ENCODE assay signal across 15 mouse cellular contexts in the genomic region with DNA sequence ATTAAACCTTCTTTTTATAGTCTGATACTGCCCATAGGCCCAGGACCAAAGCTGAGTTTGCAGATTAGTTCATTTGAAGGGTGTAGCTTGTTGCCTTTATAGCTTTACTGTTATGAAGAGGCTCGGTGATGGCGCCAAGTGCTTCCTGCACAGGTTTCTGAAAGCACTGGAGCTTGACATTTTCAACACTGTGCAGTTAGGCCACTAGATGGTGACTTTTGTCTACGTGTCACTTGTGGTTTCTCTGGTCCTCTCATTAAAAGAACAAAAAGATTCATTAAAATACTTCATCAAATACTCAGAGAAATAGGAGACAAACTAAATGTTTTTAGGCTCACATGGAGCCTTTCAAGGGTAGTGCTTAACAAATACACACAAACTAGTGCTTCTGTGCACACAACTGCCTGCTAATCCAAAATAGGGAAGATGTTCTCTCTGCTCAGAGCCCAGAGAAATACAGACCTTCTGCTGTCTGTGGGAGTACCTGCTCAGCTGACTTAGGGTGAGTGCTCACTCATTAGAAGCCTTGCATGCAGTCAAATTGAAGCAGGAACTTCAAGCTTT. TPM values are rescaled to one million over a fixed set of nuclear protein-coding genes. Genes with fewer than 3 reads are reported as not detected.
DNase-seq lines count a peak whose midpoint lies in the region; ATAC-seq and TF ChIP-seq lines count a peak whose summit lies in the region.
"Had no signal": no experiment of that assay in that cellular context is flagged by ENCODE, and none has a peak within 500 bp of the region (broad histone marks: within the 10 kb centered on the region; RNA-seq: fewer than 3 reads in every experiment).

No protein-coding gene starts in this region.

- no peak overlapping the region for H3K27ac ChIP-seq in cortical plate, adult 2 months (ENCODE audit: insufficient read depth, low read length)
- H3K27ac ChIP-seq: limb, embryonic 12.5 days; macrophage had no signal

- no peak overlapping the region for H3K4me3 ChIP-seq in cortical plate, adult 2 months (ENCODE audit: insufficient read depth, low read length)
- H3K4me3 ChIP-seq: limb, embryonic 12.5 days had no signal

- DNase-seq in frontal cortex, postnatal 14 days (ENCODE audit: low spot score in 2 of 2), result no peak
- peak; percentile 5 to 15 for DNase-seq in left cerebral cortex, postnatal 25 days (ENCODE audit: low spot score in 2 of 2)
- no peak for DNase-seq in left cerebral cortex, postnatal 4 days
- peak; percentile 43 for DNase-seq in CD4-positive, CD25-positive, alpha-beta regulatory T cell, adult 2 months (ENCODE audit: low read depth, low spot score)
- DNase-seq in urinary bladder, postnatal 25 days (ENCODE audit: low spot score), result no peak
- DNase-seq in urinary bladder, postnatal 36 days (ENCODE audit: low spot score in 2 of 2), result no peak
- DNase-seq: adrenal gland, adult 2 months; cerebellum, adult 11-12 months; gastrocnemius, postnatal 36 days; kidney, postnatal 25 days had no signal

- TF ChIP-seq CTCF in cortical plate, adult 2 months (IDR thresholded peaks at IDR 0.05; ENCODE audit: extremely low read depth, insufficient read depth, low read length), result peak; percentile 42; the same call in 1 of the 2 replicates

- peak; percentile 73 for ATAC-seq in frontal cortex, adult (ENCODE audit: low TSS enrichment)

- intact Hi-C loops in left cerebral cortex, postnatal 25 days (cut with DNase I), result loop anchor here (2.0 to 10.0 kb wide), 2 partner anchors 93 to 249 kb away; no protein-coding TSS in a partner anchor
- intact Hi-C loops in left cerebral cortex, postnatal 4 days (cut with DNase I), result loop anchor here (5.0 kb wide), 1 partner anchor 93 kb away; no protein-coding TSS in a partner anchor

- H3K4me1 ChIP-seq in cortical plate, adult 2 months (ENCODE audit: control insufficient read depth, insufficient read depth, low read length), result no peaks in the 10 kb centered on the region
- H3K4me1 ChIP-seq: limb, embryonic 12.5 days had no signal

- no peak for TF ChIP-seq POLR2A in cortical plate, adult 2 months (IDR thresholded peaks at IDR 0.05; ENCODE audit: extremely low read depth, insufficient read depth, low read length)

RNA-seq across cellular contexts. Expression of gene Ildr1, which starts 30.2 kb away (rescaled TPM):
- total RNA-seq in left cerebral cortex, postnatal 25 days (2021), result under 1 TPM; 0.23 TPM
- under 1 TPM; 0.18 to 0.56 TPM for total RNA-seq in left cerebral cortex, postnatal 4 days (2021)
- 0.36 and 0.42 TPM in 2 replicates for polyA plus RNA-seq in cortical plate, adult 2 months (2012; rRNA removed)
- total RNA-seq: adrenal gland, adult 2 months; gastrocnemius, postnatal 36 days; heart, postnatal 25 days had no signal
- polyA plus RNA-seq: adrenal gland, adult 2 months; macrophage had no signal

RNA-seq across cellular contexts. Expression of gene Cd86, which starts 58.1 kb away (rescaled TPM):
- 1 to 10 TPM; 1.7 to 1.9 TPM for total RNA-seq in left cerebral cortex, postnatal 25 days (2021)
- 1 to 10 TPM in 1 of 2 experiments, under 1 TPM in 1; 0.62 to 1.0 TPM for total RNA-seq in left cerebral cortex, postnatal 4 days (2021)
- polyA plus RNA-seq in cortical plate, adult 2 months (2012; rRNA removed), result 2.7 and 3.2 TPM in 2 replicates

Comparison
In these comparisons a context has a peak if more than half of its experiments do, and no peak if none do; other contexts are left out.
1. DNase-seq: peak in left cerebral cortex, postnatal 25 days (2 of 2) and CD4-positive, CD25-positive, alpha-beta regulatory T cell, adult 2 months (single experiment); none in frontal cortex, postnatal 14 days (0 of 2), left cerebral cortex, postnatal 4 days (single experiment), urinary bladder, postnatal 25 days (single experiment) and urinary bladder, postnatal 36 days (0 of 2).